Mouse (Mus musculus): Measurements from ENCODE around the gene Tbc1d1.

Gene Tbc1d1

GRCm38 (mm10) chr5:64364432-64365125, 208.5 kb downstream of the Tbc1d1 start:
- DNase-seq, result peak; percentile 58

GRCm38 (mm10) chr5:64365187-64366066, 209.3 kb downstream of the Tbc1d1 start:
- DNase-seq, result no peak

- no peak for DNase-seq
Measured at GRCm38 (mm10) chr5:64366113-64366512, 210.0 kb downstream of the Tbc1d1 start.

- DNase-seq, result peak; percentile 87
Measured at GRCm38 (mm10) chr5:64367426-64367825, 211.3 kb downstream of the Tbc1d1 start.

- DNase-seq, result peak; percentile 44
Measured at GRCm38 (mm10) chr5:64371331-64371831, 215.3 kb downstream of the Tbc1d1 start.

- no peak for DNase-seq
Measured at GRCm38 (mm10) chr5:64372292-64372961, 216.3 kb downstream of the Tbc1d1 start.

GRCm38 (mm10) chr5:64373695-64374094, 217.6 kb downstream of the Tbc1d1 start:
- DNase-seq, result no peak

GRCm38 (mm10) chr5:64375851-64376250, 219.7 kb downstream of the Tbc1d1 start:
- no peak for DNase-seq

- DNase-seq, result no peak
Measured at GRCm38 (mm10) chr5:64376466-64376865, 220.4 kb downstream of the Tbc1d1 start.

- no peak for DNase-seq
Measured at GRCm38 (mm10) chr5:64377705-64378104, 221.6 kb downstream of the Tbc1d1 start.

GRCm38 (mm10) chr5:64378591-64379275, 222.6 kb downstream of the Tbc1d1 start:
- DNase-seq, result peak; percentile 63

GRCm38 (mm10) chr5:64379829-64380228, 223.7 kb downstream of the Tbc1d1 start:
- DNase-seq, result no peak

- peak; percentile 66 for DNase-seq
Measured at GRCm38 (mm10) chr5:64380698-64381375, 224.7 kb downstream of the Tbc1d1 start.

GRCm38 (mm10) chr5:64381538-64381937, 225.4 kb downstream of the Tbc1d1 start:
- DNase-seq, result no peak

- peak; percentile 89 for DNase-seq
Measured at GRCm38 (mm10) chr5:64382451-64383057, 226.4 kb downstream of the Tbc1d1 start.

GRCm38 (mm10) chr5:64383215-64383614, 227.1 kb downstream of the Tbc1d1 start:
- DNase-seq, result no peak

- DNase-seq, result peak; percentile 2
Measured at GRCm38 (mm10) chr5:64384546-64384945, 228.4 kb downstream of the Tbc1d1 start.

GRCm38 (mm10) chr5:64386996-64387395, 230.9 kb downstream of the Tbc1d1 start:
- peak; percentile 10 for DNase-seq

GRCm38 (mm10) chr5:64389202-64389929, 233.3 kb downstream of the Tbc1d1 start:
- peak; percentile 77 for DNase-seq

- DNase-seq, result peak; percentile 43
Measured at GRCm38 (mm10) chr5:64391346-64391745, 235.2 kb downstream of the Tbc1d1 start.
